Mouse (Mus musculus) bone marrow macrophage, adult 2 months (primary cell): Measurements from ENCODE around the gene Noct.

ENCODE experiments used
- CTCF ChIP-seq: IDR thresholded peaks from 2 replicates; pipeline ENCODE4 v1.5.1; 2012; ENCODE audit warnings: low read depth, mild to moderate bottlenecking, low read length, moderate library complexity
- POLR2A ChIP-seq: IDR thresholded peaks from 2 replicates; pipeline ENCODE4 v1.6.1; 2012; ENCODE audit warnings: mild to moderate bottlenecking, low read depth, low read length, borderline replicate concordance

GRCm38 (mm10) chr3:51230146-51230835 lies 6.0 kb downstream of the Noct start:
- TF ChIP-seq POLR2A (no peak), CTCF (no peak)
